Mouse (Mus musculus) bone marrow macrophage, adult 2 months (primary cell): ENCODE data around the gene Meaf6. TPM values are rescaled to one million over a fixed set of nuclear protein-coding genes. Genes with fewer than 3 reads are reported as not detected.

Source experiments
- H3K27ac ChIP-seq: 2 replicates; pipeline ENCODE4 v1.5.1; 2012; ENCODE audit warnings: low read depth, low read length; ENCODE audit not compliant: insufficient read depth
- H3K4me1 ChIP-seq: 2 replicates; pipeline ENCODE4 v1.6.1; 2012; ENCODE audit warnings: low read length; ENCODE audit not compliant: control insufficient read depth, insufficient read depth
- H3K4me3 ChIP-seq: 2 replicates; pipeline ENCODE4 v1.5.1; 2012; ENCODE audit warnings: mild to moderate bottlenecking, low read length, moderate library complexity; ENCODE audit not compliant: insufficient read depth
- CTCF ChIP-seq: IDR thresholded peaks from 2 replicates; pipeline ENCODE4 v1.5.1; 2012; ENCODE audit warnings: low read depth, mild to moderate bottlenecking, low read length, moderate library complexity
- POLR2A ChIP-seq: IDR thresholded peaks from 2 replicates; pipeline ENCODE4 v1.6.1; 2012; ENCODE audit warnings: mild to moderate bottlenecking, low read depth, low read length, borderline replicate concordance
- polyA plus RNA-seq: library from polyadenylated mRNA; stranded (reverse); fragments of >200 nt; gene quantifications from 2 replicates; pipeline ENCODE4 v1.2.4, GENCODE M21; 2012; ENCODE audit not compliant: missing spikeins, insufficient read depth, insufficient read length

Meaf6 gene
- 32.4 and 36.6 TPM in 2 replicates for polyA plus RNA-seq

- H3K27ac ChIP-seq = peak within 1 kb of the TSS; percentile 83
- peak within 1 kb of the TSS; percentile 93 for H3K4me3 ChIP-seq
- TF ChIP-seq POLR2A = no peak
- TF ChIP-seq CTCF = no peak
- H3K4me1 ChIP-seq = peaks cover 2% of the 10 kb centered on the region
These were observed at the start of gene Meaf6 for GRCm38 (mm10) chr4:125084403-125085345. Gene Meaf6, plus strand, starts transcription at chr4:125085134.

DNA sequence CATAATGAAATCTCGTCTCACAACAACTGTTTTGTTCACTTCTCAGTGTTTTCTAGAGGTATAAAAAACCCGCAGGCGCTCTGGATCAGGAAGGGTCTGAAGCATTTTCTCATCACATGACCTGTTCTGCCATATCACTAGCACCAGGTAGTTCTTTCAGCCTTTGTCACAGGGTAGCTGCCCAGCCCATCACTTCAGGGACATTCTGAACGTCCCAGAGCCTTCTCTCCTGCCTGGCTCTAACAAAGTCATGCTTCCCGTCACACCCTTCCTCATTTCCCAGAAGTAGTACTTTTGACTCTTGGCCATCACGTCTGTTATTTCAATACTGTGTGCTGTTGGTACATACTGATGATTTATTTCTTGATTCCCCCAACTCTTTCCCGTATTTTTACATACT is 40.5 kb upstream of the Meaf6 start:
- H3K4me1 ChIP-seq = no peaks in the 10 kb centered on the region
- no peak overlapping the region for H3K4me3 ChIP-seq
- no peak overlapping the region for H3K27ac ChIP-seq
- TF ChIP-seq CTCF = no peak
- no peak for TF ChIP-seq POLR2A

DNA sequence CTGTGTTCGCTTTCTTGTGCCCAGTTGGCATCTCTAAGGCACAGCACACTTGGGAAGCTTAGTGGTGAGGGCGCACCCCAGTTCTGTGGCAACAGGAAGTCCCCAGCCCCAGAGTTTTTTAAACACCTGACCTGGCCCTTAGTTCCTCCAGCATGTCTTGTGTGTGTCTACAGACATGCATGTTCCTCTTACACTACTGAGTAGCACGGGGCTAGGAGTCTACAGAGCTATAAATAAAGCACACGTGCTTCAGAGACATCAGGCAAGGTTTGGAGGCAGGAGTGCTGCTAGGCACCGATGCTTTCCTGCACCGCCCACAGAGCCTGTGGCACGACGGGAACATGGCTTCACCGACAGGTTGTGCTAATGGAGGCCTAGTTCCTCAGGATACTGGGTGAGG is 29.5 kb upstream of the Meaf6 start:
- peak overlapping the region; percentile 86 for H3K27ac ChIP-seq
- TF ChIP-seq POLR2A (no peak), CTCF (no peak)
- peaks cover 27% of the 10 kb centered on the region for H3K4me1 ChIP-seq
- no peak overlapping the region for H3K4me3 ChIP-seq

DNA sequence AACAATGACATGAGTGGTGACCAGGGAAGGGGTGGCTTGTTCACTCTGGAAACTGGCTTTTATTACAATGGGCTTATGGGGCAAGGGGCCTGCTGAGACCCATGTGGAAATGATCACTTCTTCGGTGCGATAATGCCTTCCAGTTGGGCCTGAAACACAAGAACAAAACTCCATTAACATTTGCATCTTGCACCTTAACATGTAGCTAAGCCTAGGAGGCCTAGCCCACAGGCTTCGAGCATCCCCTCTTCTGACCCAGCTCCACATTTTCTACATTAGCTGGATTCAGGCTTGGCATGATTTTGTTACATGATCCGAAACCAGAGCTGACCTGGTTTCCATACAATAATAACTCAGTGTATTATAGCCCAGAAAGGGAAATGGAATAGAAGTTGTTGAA is 28.5 kb upstream of the Meaf6 start:
- H3K4me1 ChIP-seq = peaks cover 25% of the 10 kb centered on the region
- H3K4me3 ChIP-seq = no peak overlapping the region
- no peak for TF ChIP-seq POLR2A
- no peak for TF ChIP-seq CTCF
- no peak overlapping the region for H3K27ac ChIP-seq

- Histone ChIP-seq H3K4me1 (peaks cover 22% of the 10 kb centered on the region), H3K27ac (no peak overlapping the region), H3K4me3 (no peak overlapping the region)
- no peak for TF ChIP-seq CTCF
- TF ChIP-seq POLR2A = no peak
These were observed 27.7 kb upstream of the Meaf6 start for GRCm38 (mm10) chr4:125057273-125057672.

DNA sequence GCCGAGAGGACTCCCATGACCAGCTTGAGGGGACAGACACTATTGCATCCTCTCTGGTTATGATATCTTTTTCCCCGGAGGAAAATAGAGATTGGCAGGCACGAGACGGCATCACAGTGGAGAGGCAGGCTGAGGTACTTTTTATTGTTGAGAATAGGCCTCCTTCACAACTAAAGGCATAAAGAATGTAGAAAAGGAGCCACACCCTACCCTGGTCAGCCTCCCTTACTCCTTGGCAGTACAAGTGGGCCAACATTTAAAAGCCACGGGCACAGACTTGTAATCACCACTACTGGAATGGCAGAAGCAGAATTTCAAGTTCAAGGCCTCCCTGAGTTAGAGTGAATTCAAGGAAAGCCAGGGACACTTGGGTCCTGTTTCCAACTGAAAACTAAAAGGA is 26.9 kb upstream of the Meaf6 start:
- no peak overlapping the region for H3K27ac ChIP-seq
- TF ChIP-seq POLR2A (no peak), CTCF (no peak)
- peaks cover 22% of the 10 kb centered on the region for H3K4me1 ChIP-seq
- no peak overlapping the region for H3K4me3 ChIP-seq

- Histone ChIP-seq H3K4me3 (no peak overlapping the region), H3K27ac (no peak overlapping the region), H3K4me1 (peaks cover 27% of the 10 kb centered on the region)
- TF ChIP-seq POLR2A (no peak), CTCF (peak; percentile 33; the same call in 1 of the 2 replicates)
These were observed 25.9 kb upstream of the Meaf6 start for GRCm38 (mm10) chr4:125059025-125059424.

DNA sequence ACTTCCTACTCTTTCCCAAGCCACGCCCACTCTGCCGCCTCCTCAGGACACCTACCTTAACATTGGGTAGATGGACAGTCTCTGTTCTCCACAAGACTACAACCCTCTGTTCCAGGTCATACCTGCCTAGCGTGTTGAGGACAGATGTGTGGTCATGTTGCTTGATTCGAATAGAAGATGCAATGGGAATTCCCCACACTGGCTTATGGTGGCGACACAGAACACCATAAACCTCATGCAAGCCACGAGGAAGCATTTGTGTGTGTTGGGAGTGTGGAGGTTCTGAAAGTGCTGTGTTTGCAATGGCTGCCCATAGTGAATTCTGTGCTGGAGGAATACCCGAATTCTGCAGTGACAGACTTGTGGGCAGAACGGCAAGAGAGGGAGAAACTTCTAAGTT is 21.1 kb upstream of the Meaf6 start:
- H3K4me3 ChIP-seq = no peak overlapping the region

GRCm38 (mm10) chr4:125065517-125066307 is 19.2 kb upstream of the Meaf6 start, which contains the start of gene Dnali1:
Gene Dnali1, minus strand, starts transcription at chr4:125065703.
- 0 out of 2 replicates have a peak within 1 kb of the TSS, but pooled peaks have one; percentile 22 for H3K27ac ChIP-seq
- TF ChIP-seq POLR2A (no peak), CTCF (no peak)
- H3K4me1 ChIP-seq = peaks cover 10% of the 10 kb centered on the region; the same call in 1 of the 2 replicates
- peak within 1 kb of the TSS; percentile 91 for H3K4me3 ChIP-seq

More for the DNA sequence above, 21.1 kb upstream of the Meaf6 start:
- Histone ChIP-seq H3K27ac (no peak overlapping the region), H3K4me1 (peaks cover 10% of the 10 kb centered on the region; the same call in 1 of the 2 replicates)
- TF ChIP-seq CTCF = no peak
- no peak for TF ChIP-seq POLR2A
